Mouse (Mus musculus) thymus, adult 2 months (tissue): ENCODE measurements around the gene Gm49416. TPM values are rescaled to one million over a fixed set of nuclear protein-coding genes. Genes with fewer than 3 reads are reported as not detected.

Source experiments
- DNase-seq: peaks from one replicate; pipeline ENCODE4 v3.0.0; 2021
- H3K27ac ChIP-seq: fragments of 200-500 bp; 2 replicates; pipeline ENCODE4 v1.5.1; 2012; ENCODE audit warnings: low read length, control low read depth; ENCODE audit not compliant: control insufficient read depth, insufficient read depth
- H3K27me3 ChIP-seq: fragments of 200-500 bp; 2 replicates; pipeline ENCODE4 v1.6.1; 2012; ENCODE audit warnings: mild to moderate bottlenecking, low read length, moderate library complexity, mixed read lengths; ENCODE audit not compliant: control insufficient read depth, insufficient read depth
- H3K36me3 ChIP-seq: fragments of 200-500 bp; 2 replicates; pipeline ENCODE4 v1.6.1; 2012; ENCODE audit warnings: mild to moderate bottlenecking, low read length, moderate library complexity; ENCODE audit not compliant: control insufficient read depth, insufficient read depth
- H3K4me1 ChIP-seq: fragments of 200-500 bp; replicated peaks from 2 replicates; pipeline ENCODE4 v1.6.1; 2012; ENCODE audit warnings: low read length; ENCODE audit not compliant: control insufficient read depth, insufficient read depth
- H3K4me3 ChIP-seq: fragments of 200-500 bp; 2 replicates; pipeline ENCODE4 v1.5.1; 2012; ENCODE audit warnings: mild to moderate bottlenecking, low read length, control low read depth, moderate library complexity; ENCODE audit not compliant: control insufficient read depth, insufficient read depth
- CTCF ChIP-seq: fragments of 200-500 bp; IDR thresholded peaks from 2 replicates; pipeline ENCODE4 v1.5.1; 2012; ENCODE audit warnings: mild to moderate bottlenecking, control low read depth, low read length, moderate library complexity, borderline replicate concordance; ENCODE audit not compliant: control insufficient read depth, poor library complexity, insufficient read depth; ENCODE audit errors: extremely low read depth
- POLR2A ChIP-seq: fragments of 200-500 bp; IDR thresholded peaks from 2 replicates; pipeline ENCODE4 v1.6.1; 2012; ENCODE audit warnings: mild to moderate bottlenecking, low read length, control low read depth, moderate library complexity; ENCODE audit not compliant: control insufficient read depth, poor library complexity, insufficient read depth; ENCODE audit errors: extremely low read depth
- WGBS: fragments of 180-500 bp; shearing (Covaris S2); methylation state at CpG from one replicate; pipeline ENCODE4 v1.1.7; 2018; 5-methylcytosine and 5-hydroxymethylcytosine counted together
- polyA plus RNA-seq: library from polyadenylated mRNA; depleted of rRNA; stranded (reverse); fragments of >200 nt; gene quantifications from 2 replicates; pipeline ENCODE4 v1.2.3, GENCODE M21; 2012

Gm49416 gene
- polyA plus RNA-seq, 1 experiment, result not detected

GRCm38 (mm10) chr19:8899079-8899478 is 10.4 kb downstream of the Gm49416 start:
- Histone ChIP-seq H3K4me3 (no peak overlapping the region), H3K27ac (no peak overlapping the region), H3K27me3 (no peaks in the 10 kb centered on the region), H3K36me3 (peaks cover 17% of the 10 kb centered on the region), H3K4me1 (peaks cover 9% of the 10 kb centered on the region)
- TF ChIP-seq CTCF, result no peak
- no peak for TF ChIP-seq POLR2A
- 59% methylated on average over 3 of the region's 3 CpGs for WGBS
- no peak for DNase-seq

GRCm38 (mm10) chr19:8903412-8903811 is 14.7 kb downstream of the Gm49416 start:
- Histone ChIP-seq H3K36me3 (peaks cover 55% of the 10 kb centered on the region), H3K4me3 (no peak overlapping the region), H3K27me3 (no peaks in the 10 kb centered on the region), H3K27ac (no peak overlapping the region), H3K4me1 (no peaks in the 10 kb centered on the region)
- no peak for DNase-seq
- TF ChIP-seq POLR2A, result no peak
- TF ChIP-seq CTCF, result no peak
- 96% methylated on average over 5 of the region's 5 CpGs for WGBS

- H3K36me3 ChIP-seq, result peaks cover 96% of the 10 kb centered on the region
- no peak overlapping the region for H3K27ac ChIP-seq
- no peaks in the 10 kb centered on the region for H3K4me1 ChIP-seq
- no peaks in the 10 kb centered on the region for H3K27me3 ChIP-seq
- no peak for DNase-seq
- TF ChIP-seq POLR2A (no peak), CTCF (no peak)
- no peak overlapping the region for H3K4me3 ChIP-seq
- WGBS, result 96% methylated on average over 6 of the region's 6 CpGs
These were observed 19.8 kb downstream of the Gm49416 start for GRCm38 (mm10) chr19:8908531-8908930.

GRCm38 (mm10) chr19:8911810-8912209 is 23.1 kb downstream of the Gm49416 start:
- 99% methylated on average over 5 of the region's 5 CpGs for WGBS
- Histone ChIP-seq H3K4me3 (no peak overlapping the region), H3K27ac (no peak overlapping the region), H3K27me3 (no peaks in the 10 kb centered on the region), H3K4me1 (no peaks in the 10 kb centered on the region), H3K36me3 (peaks cover 96% of the 10 kb centered on the region)
- DNase-seq, result no peak
- no peak for TF ChIP-seq POLR2A
- TF ChIP-seq CTCF, result no peak

GRCm38 (mm10) chr19:8914212-8914611 is 25.5 kb downstream of the Gm49416 start:
- TF ChIP-seq POLR2A (no peak), CTCF (no peak)
- DNase-seq, result no peak
- peaks cover 72% of the 10 kb centered on the region for H3K36me3 ChIP-seq

GRCm38 (mm10) chr19:8919000-8919399 is 30.3 kb downstream of the Gm49416 start:
- H3K27ac ChIP-seq, result no peak overlapping the region
- H3K27me3 ChIP-seq, result no peaks in the 10 kb centered on the region
- 51% methylated on average over 3 of the region's 3 CpGs for WGBS
- TF ChIP-seq POLR2A (no peak), CTCF (no peak)
- no peak overlapping the region for H3K4me3 ChIP-seq
- H3K4me1 ChIP-seq, result peaks cover 5% of the 10 kb centered on the region; the same call in 1 of the 2 replicates
- peaks cover 24% of the 10 kb centered on the region for H3K36me3 ChIP-seq
- no peak for DNase-seq

More at GRCm38 (mm10) chr19:8914212-8914611, 25.5 kb downstream of the Gm49416 start:
- Histone ChIP-seq H3K4me1 (no peaks in the 10 kb centered on the region), H3K27ac (no peak overlapping the region), H3K4me3 (no peak overlapping the region), H3K27me3 (no peaks in the 10 kb centered on the region)
- WGBS, result 95% methylated on average over 3 of the region's 3 CpGs

GRCm38 (mm10) chr19:8919684-8920072 is 31.0 kb downstream of the Gm49416 start:
- Histone ChIP-seq H3K4me3 (no peak overlapping the region), H3K27me3 (no peaks in the 10 kb centered on the region), H3K4me1 (peaks cover 5% of the 10 kb centered on the region; the same call in 1 of the 2 replicates), H3K36me3 (peaks cover 17% of the 10 kb centered on the region), H3K27ac (peak overlapping the region; percentile 24; the same call in 1 of the 2 replicates)
- WGBS, result 79% methylated on average over 6 of the region's 6 CpGs
- TF ChIP-seq CTCF (no peak), POLR2A (no peak)
- DNase-seq, result no peak
